Mouse (Mus musculus): ENCODE results near the gene Rhox4e.
"Not testable (repeated sequence)": the region's sequence is repeated elsewhere in the genome, so short reads cannot be mapped to it uniquely, and the experiment has no call there.

Gene Rhox4e

GRCm38 (mm10) chrX:37557112-37557511 lies at the start of gene Rhox4e:
TSS of gene Rhox4e (plus strand) at chrX:37557412.
- DNase-seq (ENCODE audit: low spot score in 2 of 2): not testable (repeated sequence)

GRCm38 (mm10) chrX:37514059-37514458 lies 43.2 kb upstream of the Rhox4e start, which contains the start of gene Rhox4d:
TSS of gene Rhox4d (plus strand) at chrX:37514359.
- not testable (repeated sequence) for DNase-seq (ENCODE audit: low spot score in 2 of 2)

- not testable (repeated sequence) for DNase-seq (ENCODE audit: low spot score in 2 of 2)
These were observed 27.1 kb upstream of the Rhox4e start, which contains the start of gene Rhox2e for GRCm38 (mm10) chrX:37530152-37530551. TSS of gene Rhox2e (plus strand) at chrX:37530452.

- DNase-seq (ENCODE audit: low spot score in 2 of 2): not testable (repeated sequence)
These were observed 15.5 kb upstream of the Rhox4e start, which contains the start of gene Rhox3e for GRCm38 (mm10) chrX:37541719-37542118. TSS of gene Rhox3e (plus strand) at chrX:37542019.

- DNase-seq (ENCODE audit: low spot score in 2 of 2): not testable (repeated sequence)
These were observed 13.9 kb downstream of the Rhox4e start, which contains the start of gene Rhox2f for GRCm38 (mm10) chrX:37571105-37571504. TSS of gene Rhox2f (plus strand) at chrX:37571405.

- DNase-seq (ENCODE audit: low spot score in 2 of 2): not testable (repeated sequence)
These were observed 15.4 kb downstream of the Rhox4e start for GRCm38 (mm10) chrX:37572638-37573037.

- not testable (repeated sequence) for DNase-seq (ENCODE audit: low spot score in 2 of 2)
These were observed 23.5 kb downstream of the Rhox4e start, which contains the start of gene Rhox3f for GRCm38 (mm10) chrX:37580692-37581091. TSS of gene Rhox3f (plus strand) at chrX:37580992.

- DNase-seq (ENCODE audit: low spot score in 2 of 2): not testable (repeated sequence)
These were observed 50.4 kb downstream of the Rhox4e start, which contains the start of gene Rhox4f for GRCm38 (mm10) chrX:37607604-37608003. TSS of gene Rhox4f (minus strand) at chrX:37607704.
